Mouse (Mus musculus) layer of hippocampus, postnatal 10 days (tissue): ENCODE measurements around the gene Mcm8. TPM values are rescaled to one million over a fixed set of nuclear protein-coding genes. Genes with fewer than 3 reads are reported as not detected.

Experiments used
- DNase-seq, 2 experiments: peaks; one replicate each; pipeline ENCODE4 v3.0.0; 2021; ENCODE audit warnings: low spot score in 2 of 2
- long read RNA-seq: library from polyadenylated mRNA; stranded (forward); transcript quantifications from one replicate; pipeline ENCODE4 v2.0.0, GENCODE M21; 2023
- total RNA-seq, 2 experiments: library from RNA; stranded (reverse); gene quantifications; 2 replicates each; pipeline ENCODE4 v1.2.3; 2021

Gene Mcm8
- 1 to 10 TPM; 4.2 to 5.4 TPM for total RNA-seq
- long read RNA-seq, partial matches to known transcripts: 0 of 8 reads
- long read RNA-seq, other reads (novel, unspliced or antisense): 4 of 8 reads

- DNase-seq: peak; percentile 82 to 87
Observed at GRCm38 (mm10) chr2:132815608-132816314, at the start of gene Mcm8, which contains the start of gene Trmt6. Mcm8 (plus strand) TSS chr2:132816141. Trmt6 (minus strand) TSS chr2:132816055.

GRCm38 (mm10) chr2:132770822-132771221, 45.1 kb upstream of the Mcm8 start:
- DNase-seq: no peak

- no peak for DNase-seq
Observed at GRCm38 (mm10) chr2:132780978-132781377, 35.0 kb upstream of the Mcm8 start, which contains the start of gene Chgb. Chgb (plus strand) TSS chr2:132781278.

DNA sequence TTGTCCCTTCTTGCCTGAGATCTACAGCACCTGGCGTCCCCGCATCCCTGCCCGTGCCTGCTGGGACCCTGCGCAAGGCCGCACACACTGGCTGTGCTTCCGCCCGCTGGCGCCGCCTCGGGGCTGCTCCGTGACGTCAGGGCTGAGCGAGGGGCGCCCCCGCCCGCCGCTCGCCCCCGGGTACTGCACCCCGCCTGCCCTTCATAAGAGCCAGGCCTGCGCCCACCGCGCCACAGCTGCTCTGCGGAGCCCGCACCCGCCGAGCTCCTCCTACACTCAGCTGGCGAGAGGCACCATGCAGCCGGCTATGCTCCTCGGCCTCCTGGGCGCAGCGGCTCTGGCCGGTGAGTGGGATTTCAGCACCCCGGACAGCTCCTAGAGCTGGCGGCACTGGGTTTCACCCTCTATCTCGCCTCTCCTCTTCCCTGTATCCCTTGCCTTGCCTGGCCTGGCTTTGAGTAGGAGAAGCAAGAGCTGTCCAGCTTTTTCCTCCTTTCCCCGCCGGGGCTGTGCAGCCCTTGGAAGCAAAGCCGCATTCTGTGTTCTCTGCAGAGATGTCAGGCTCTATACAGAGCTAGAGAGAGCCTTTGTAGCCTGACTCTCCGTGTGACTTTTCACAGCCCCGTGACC, 34.4 kb upstream of the Mcm8 start:
- DNase-seq: peak; percentile 89 to 91

GRCm38 (mm10) chr2:132784039-132784438, 31.9 kb upstream of the Mcm8 start:
- no peak for DNase-seq

DNA sequence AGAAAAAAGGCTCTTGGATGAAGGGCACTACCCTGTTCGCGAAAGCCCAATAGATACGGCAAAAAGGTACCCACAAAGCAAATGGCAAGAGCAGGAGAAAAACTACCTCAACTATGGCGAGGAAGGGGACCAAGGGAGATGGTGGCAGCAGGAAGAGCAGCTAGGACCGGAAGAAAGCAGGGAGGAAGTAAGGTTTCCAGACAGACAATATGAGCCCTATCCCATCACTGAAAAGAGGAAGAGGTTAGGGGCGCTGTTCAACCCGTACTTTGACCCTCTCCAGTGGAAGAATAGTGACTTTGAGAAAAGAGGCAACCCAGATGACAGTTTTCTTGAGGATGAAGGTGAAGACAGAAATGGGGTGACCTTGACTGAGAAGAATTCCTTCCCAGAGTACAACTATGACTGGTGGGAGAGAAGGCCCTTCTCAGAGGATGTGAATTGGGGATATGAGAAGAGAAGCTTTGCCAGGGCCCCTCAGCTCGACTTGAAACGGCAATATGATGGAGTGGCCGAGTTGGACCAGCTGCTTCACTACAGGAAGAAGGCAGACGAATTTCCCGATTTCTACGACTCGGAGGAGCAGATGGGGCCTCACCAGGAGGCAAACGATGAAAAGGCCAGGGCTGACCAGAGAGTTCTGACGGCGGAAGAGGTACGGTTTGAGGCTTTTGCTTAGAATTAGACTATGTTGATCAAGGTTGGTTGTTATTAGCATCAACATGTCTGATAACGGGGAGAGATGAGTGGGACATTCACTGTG, 22.3 kb upstream of the Mcm8 start:
- DNase-seq: no peak

DNA sequence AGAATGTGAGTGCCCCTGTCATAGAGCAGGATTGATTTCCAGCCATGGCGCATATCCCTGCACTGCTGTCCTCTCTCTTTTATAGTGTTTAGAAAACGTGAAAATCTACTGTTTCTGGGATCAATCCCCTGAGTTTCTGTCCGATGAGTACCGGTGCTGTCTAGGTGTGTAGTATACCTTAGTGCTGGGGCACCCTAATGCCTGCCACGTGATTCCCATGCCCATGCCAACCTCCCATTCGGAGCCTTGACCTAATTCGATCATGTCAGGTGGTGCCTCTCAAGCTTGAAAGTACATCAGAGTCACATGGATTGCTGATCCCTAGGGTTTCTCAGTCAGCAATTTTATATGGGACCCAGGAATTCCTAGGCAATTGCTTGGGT, 21.7 kb upstream of the Mcm8 start:
- DNase-seq: no peak

- DNase-seq: no peak
Observed at GRCm38 (mm10) chr2:132802976-132803375, 13.0 kb upstream of the Mcm8 start.

DNA sequence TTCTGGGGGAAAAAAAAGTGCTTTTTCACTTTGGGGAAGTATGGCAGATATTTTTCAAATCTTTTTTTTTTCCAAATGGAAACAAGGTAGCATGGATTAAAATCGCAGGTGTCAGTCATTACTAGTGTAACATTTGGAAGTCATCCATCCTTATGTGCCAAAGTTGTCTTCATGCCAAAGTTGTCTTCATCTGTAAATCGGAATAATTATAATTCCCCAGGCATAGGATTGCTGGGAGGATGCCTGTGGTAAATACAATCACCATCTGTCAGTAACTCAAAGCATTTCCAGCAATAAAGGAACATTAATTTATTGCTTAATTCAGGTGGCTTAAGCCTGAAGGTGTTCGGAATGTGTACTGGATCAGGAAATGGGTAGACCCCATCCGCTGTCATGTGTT, 25.1 kb downstream of the Mcm8 start:
- no peak for DNase-seq

DNA sequence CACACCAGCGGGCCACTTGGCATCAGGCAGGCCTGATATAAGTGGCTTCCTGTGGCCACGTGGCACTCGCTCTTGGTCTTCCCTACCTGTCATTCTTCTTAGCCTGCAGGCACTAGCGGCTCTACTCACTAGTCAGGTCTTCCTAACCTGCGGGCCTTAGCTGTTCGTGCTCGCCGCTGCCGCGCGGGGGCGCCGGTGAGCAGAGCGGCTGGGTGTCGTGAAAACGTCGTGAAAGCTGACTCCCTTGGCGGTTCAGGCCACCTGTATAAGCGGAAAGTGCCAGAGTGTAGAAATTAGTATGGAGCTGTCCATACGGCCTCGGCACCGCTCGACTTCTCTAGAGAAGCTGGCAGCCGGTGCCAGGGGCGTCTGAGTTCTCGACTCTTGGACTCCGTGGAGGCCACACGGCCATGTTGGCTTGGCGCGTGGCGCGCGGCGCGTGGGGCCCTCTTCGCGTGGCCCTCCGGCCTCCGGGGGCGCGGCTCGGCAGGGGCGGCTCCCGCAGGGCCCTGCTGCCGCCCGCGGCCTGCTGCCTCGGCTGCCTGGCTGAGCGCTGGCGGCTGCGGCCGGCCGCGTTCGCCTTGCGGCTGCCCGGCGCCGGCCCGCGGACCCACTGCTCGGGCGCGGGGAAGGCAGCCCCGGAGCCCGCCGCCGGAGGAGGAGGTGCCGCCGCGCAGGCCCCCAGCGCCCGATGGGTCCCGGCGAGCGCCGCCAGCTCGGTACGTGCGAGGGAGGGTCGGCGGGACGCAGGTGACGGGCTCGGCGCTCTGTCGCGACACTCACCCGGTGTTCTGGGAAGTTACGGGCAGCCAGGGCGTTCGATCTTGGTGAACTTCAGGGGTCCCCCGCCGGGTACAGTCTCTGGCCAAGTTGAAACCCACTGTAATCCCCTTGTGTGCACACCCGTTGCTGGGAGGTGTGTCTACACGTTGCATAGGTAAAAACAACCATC, 30.7 kb downstream of the Mcm8 start, which contains the start of gene Crls1:
Crls1 (plus strand) TSS at position 260 of the 952 bp plus-strand sequence.
- DNase-seq: peak; percentile 100

DNA sequence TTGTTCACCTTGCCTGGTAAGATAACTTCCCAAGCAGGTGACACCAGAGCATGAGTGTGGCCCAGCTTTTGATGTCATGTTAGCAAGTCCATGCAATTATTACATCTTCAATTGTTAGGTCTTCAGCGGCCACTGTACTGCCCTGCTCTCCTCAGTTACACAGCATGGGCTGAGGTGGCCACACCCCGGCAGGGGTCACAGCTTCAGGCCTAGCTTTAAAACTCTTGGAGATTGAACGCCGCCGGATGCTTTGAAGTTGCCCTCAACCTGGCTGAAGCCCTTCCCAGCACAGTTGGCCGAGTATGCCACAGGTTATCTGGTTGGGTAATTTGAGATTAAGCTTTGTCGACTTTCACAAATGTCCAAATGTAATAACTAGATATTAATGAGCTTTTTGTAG, 31.6 kb downstream of the Mcm8 start:
- no peak for DNase-seq

- no peak for DNase-seq
Observed at GRCm38 (mm10) chr2:132848361-132848760, 32.4 kb downstream of the Mcm8 start.

GRCm38 (mm10) chr2:132849141-132849540, 33.2 kb downstream of the Mcm8 start:
- peak; percentile 23 to 27 for DNase-seq

DNA sequence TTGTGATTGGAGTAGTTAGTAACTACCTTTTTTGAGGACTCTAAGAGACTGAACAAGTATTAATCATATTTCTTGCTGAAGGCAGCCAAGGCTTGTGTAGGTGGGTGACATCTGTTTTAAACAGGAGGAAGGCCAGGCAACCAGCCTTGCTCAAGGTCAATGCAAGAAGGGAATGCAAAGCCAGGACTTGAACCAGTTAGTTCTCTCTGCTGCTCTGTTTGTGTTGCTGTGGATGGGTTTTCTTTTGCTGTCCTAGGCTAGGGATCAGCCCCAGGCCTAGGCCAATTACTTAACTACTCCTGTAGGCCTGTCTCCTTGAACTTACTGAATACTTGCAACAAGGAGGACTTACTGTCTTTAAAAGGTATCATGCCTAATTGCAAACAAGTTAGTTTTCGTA, 37.1 kb downstream of the Mcm8 start:
- no peak for DNase-seq

GRCm38 (mm10) chr2:132856333-132856732, 40.4 kb downstream of the Mcm8 start:
- DNase-seq: no peak

GRCm38 (mm10) chr2:132860435-132860834, 44.5 kb downstream of the Mcm8 start:
- no peak for DNase-seq

GRCm38 (mm10) chr2:132861456-132861855, 45.5 kb downstream of the Mcm8 start:
- DNase-seq: no peak

GRCm38 (mm10) chr2:132863325-132863724, 47.4 kb downstream of the Mcm8 start:
- no peak for DNase-seq

- DNase-seq: no peak
Observed at GRCm38 (mm10) chr2:132867521-132867920, 51.6 kb downstream of the Mcm8 start.

GRCm38 (mm10) chr2:132869682-132870081, 53.7 kb downstream of the Mcm8 start:
- DNase-seq: no peak

GRCm38 (mm10) chr2:132870286-132870685, 54.3 kb downstream of the Mcm8 start:
- DNase-seq: no peak
